Mouse (Mus musculus) ovary, postnatal 36 days (tissue): ENCODE measurements around the gene Tmem131l.
"Not testable (repeated sequence)": the region's sequence is repeated elsewhere in the genome, so short reads cannot be mapped to it uniquely, and the experiment has no call there.

Experiments used
- DNase-seq: peaks from one replicate; pipeline ENCODE4 v3.0.0; 2022; ENCODE audit warnings: low spot score, mixed read lengths

Tmem131l gene

DNA sequence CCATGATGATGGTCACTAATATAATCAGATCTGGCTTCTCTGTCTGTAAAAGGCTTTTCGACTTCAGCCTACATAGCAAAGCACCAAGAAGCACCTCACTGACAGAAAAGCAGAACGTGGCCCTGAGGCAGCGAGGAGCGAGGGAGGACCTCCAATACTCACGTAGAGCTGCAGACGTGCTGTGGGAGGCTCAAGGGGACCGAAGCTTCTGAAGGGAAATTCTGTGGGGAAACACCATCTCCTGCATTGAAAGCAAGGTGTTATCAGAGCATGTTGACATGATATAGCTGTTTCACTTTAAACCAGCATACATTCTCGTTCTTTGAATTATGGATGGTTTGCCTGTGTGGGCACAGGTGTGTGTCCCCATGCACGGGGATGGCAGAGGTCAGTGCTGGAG, 133.8 kb downstream of the Tmem131l start:
- DNase-seq = no peak

DNA sequence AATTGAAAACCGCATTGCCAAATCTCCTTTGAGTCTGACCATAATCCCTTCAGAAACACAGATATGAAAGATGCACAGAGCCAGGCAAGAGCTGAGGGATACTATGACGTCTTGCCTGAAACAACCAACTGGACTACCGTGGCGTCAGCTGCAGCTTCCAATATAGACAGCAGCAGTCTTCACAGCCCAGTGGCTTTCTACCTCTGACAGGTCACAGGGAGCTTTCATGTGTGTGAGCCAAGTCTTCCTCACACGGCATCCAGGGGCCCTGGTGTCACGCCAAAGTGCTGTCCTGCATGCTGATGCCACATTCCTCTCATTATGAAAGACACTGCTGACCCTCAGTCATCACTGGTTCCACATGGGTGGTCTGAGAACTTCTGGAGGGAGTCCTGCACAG, 134.8 kb downstream of the Tmem131l start:
- no peak for DNase-seq

DNA sequence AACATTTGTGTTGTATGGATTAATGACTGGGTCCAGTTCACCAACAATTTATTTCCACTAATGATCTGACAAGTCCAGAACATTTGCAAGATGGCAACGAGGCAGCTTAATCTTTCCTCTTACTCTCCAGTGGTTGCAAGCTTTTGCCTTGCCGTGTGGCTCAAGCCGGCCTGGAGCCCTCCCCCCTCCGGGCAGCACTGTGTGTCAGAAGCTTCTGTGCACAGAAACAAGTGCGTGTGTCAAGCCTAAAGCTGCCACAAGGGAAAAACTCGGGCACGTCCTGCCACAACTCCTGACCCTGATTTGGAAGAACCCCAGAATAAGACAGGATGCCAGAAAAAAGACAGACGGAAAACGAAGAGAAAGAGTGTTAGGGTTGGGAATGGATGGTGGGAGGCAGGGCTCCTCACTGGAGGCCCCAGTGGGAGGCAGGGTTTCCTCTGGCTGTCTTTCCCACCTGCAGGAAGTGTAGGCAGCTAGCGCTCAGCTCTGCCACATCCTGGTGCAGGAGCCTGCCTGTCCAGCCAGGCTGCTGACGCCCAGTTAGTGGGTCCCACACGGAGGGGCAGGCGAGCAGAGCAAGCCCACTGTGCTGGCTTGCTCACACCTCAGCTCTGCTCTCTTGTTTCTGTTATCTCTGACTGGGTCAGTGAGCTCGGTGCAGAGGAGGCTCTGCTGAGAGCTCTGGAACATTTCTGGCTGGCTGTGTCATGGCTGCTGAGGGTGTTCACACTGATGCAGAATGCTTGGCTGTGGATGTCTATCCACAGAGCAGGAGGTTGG, 135.6 kb downstream of the Tmem131l start:
- DNase-seq = no peak

DNA sequence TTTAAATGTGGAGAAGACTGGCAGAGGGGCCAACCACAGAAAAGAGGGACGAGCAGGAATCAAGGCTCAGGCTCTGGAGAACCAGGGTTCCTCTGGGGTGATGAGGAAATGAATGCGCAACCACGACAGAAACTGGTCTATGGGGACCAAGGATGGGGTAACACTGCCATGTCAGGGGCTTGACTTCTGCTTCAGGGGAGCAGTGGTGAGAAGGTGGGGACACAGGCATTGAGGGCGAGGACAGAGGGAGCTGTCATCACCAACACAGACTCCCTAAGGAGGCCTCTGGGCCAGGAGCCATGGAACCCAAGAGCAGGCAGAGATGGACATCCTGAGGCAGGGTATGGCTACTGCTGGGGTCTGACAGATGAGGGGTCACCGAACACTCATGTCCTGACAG, 137.0 kb downstream of the Tmem131l start:
- DNase-seq = no peak

DNA sequence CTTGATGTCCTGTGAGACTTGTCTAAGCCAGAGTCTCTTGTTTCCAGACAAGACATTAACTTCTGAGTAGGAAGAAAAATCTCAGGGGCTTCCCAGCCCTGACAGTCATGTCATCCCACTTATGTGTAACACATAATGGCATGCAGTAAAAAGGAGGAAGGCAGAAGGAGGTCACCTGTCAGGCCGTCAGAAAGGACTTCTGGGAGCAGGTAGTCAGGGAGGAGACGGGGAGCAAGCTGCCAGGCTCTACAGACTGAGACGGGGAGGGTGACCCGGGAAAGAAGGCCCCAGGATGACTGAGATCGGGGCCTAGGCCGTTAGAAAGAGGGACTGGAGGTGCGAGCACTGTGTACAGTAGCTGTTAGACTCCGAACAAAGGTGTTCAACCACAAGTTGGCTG, 137.5 kb downstream of the Tmem131l start:
- no peak for DNase-seq

DNA sequence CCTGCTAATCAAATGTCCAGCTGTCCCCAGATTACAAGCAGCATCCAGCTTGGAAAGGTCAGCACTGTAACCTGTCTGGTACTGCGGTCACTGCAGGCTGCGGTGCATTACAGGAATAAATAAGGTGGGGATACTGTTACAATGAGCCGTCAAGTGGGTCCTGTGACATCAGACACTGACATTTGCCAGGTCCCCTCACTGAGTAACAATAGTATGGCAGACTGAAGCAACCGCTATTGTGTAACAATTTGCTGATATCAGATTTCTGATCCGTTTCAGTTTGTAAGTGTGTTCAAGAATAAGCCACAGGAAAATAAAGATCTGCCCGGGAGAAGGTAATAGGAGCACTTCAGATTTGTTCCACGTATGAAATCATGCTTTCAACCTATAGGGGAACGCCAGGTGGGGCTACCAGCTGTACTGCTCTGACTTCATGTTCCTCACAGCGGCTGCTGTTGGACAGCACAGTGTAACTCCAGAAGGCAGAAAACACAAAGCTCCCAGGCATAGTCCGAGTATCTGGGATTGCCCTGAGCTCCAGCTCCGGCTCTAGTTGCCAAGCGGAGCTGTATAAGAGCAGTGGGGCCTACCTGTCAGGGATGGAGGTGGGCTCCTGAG, 139.1 kb downstream of the Tmem131l start:
- no peak for DNase-seq

DNA sequence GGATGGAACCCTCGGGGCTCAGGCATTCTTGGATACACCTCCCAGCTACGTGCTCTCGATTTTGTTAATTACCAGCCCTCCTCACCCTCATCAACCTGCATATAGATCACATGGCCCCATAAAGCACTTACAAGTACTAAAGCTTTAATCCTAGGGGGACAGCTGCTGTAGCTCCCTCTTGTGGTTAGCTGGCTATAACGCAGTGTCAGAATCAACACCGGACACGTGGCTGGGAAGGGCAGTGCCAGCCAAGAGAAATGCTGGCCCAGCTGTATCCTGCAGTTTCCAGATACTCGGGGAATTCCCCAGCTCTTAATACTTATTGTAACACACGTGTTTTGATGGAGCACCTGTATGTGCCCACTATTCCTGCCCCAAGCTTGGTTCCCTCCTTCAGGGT, 140.4 kb downstream of the Tmem131l start:
- DNase-seq = peak; percentile 62

DNA sequence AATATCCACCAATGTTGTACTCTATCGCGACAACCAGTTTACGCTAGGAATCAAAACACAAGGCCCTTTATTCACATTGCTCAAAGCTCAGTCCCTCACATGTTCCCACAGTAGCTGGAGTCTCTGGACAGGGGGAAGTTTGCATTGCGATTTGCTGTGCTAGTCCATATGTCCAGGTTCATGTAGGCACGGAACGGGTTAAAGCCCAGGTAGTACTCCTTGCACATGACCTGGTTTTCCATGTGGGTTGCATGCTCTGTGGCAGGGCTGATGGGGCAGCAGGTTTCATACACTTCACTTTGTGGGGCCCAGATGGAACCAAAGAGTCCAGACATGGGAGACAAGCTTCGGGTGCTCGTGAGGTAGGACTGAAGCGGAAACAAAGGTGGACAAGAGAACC, 141.7 kb downstream of the Tmem131l start:
- DNase-seq = no peak

DNA sequence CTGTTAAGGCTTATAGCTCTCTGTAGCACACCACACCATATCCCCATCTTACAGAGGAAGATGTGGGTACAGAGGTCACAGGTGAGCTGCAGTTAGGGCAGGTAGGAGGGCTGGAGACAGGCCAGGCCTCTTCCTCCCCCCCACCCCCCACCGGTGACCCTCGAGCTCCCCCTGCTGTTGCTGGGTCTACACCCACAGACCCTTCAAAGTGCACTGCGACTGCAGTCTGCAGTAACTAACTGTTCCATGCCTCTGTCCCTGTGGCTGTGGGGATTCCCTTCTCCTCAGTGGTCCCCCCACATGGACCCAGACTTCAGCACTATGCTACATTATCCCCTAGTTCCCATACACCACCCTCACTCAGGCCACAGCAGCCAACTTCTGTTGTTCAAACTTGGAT, 144.2 kb downstream of the Tmem131l start:
- DNase-seq = no peak

DNA sequence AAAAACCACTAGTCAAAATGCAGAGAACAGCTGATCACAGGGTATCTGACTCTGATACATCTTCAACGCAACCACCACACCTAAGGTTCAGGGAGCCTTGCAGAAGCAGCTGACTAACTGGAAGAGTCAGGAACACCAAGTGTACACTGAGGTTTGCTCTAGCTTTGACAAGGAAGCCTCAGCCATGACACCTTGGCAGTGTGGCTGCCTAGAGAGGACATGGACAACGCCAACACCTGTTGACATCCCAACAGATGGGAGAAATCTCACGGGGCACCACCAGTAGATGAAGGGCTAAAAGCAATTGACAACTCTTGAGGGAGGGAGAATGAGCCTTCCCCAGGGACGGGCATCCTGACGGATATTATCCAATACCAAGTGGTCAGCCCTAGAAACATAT, 144.9 kb downstream of the Tmem131l start:
- DNase-seq = no peak

DNA sequence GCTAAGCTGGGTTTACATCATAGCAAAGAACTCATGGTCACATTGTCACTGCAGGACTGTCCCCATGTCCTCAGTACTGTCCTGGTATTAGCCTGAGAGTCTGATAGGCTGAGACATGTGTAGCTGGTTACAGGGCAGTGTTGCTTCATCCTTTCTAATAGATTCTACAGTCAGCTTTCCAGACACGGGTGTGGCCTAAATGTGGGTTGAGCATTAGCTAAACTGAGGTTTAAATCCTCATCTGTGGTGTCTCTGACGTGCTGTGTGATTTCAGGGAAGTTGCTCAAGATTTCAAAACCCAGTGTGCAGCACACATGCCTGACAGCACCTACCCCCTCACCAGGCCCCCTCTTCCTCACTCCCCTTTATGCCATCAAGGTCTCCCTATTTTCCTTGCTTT, 154.8 kb downstream of the Tmem131l start:
- DNase-seq = no peak

DNA sequence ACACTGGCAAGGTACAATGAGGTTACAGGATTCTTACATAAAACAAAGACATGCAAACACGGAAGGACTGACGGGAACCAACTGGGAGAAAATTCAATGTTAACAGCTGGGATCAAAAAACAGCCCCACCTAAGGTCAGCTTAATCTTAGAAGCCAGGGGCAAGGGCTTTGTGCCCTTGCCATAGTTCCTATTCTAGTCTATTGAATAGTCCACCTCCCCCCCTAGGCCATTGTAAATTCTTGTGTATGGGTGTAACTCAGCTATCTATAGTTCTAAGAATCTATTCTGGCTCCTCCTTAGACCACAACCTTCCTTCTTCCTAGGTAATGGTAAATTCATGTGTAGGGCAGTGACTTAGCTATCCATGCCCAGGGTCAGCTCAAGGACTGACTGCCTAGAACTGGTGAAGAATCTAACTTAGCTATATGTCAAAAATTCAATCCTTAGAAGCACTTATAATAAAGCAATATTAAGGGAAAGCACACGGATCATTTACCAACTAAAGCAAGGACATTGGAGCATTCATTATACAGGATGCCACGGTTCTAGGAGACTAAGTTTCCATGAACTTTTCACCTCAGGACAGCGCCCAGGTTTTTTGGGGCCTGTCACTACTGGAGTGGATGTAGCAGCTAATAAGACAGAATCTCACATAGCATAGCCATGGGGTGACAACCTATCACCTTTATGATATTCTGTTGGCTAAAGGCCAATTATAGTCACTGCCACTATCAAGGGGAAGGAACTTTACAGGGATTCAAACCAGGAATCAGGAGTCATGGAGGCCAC, 160.5 kb downstream of the Tmem131l start:
- not testable (repeated sequence) for DNase-seq

DNA sequence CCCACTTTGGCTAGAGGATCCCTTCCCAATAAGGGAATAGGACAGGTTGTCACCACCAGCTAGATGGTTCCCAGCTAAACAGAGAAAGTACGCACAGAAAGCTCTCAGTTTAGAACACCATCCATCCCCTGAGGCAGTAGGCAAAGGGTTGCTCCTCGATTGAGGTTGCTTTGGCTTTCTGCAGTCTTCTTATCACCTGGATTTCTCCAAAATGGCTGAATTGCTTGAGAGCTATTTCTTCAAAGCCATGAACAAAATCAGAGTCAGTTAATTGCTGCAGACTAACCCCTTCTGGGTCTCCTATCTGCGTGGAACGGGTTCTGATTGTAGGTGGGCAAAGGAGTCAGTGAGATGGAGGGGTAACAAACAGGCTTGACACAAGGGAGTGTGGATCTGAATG, 161.2 kb downstream of the Tmem131l start:
- no peak for DNase-seq

DNA sequence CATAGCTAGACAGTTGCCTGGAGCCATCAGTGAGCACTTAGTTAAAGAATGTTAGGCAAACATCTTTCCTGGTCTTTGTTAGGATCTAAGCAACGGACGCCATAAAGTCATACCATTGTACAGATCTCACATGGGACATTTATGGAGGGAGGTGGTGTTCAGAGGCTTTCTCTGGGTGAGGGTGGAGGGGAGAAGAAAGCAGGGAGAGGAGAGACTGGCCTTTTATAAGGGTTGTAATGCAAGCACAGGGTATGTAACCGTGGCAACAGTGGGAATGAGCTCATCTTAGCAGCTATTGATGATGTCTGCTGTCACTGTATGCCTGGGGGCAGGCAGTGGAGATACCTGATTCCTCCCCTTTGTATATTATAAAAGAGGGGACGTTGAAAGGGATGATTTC, 163.7 kb downstream of the Tmem131l start:
- no peak for DNase-seq

DNA sequence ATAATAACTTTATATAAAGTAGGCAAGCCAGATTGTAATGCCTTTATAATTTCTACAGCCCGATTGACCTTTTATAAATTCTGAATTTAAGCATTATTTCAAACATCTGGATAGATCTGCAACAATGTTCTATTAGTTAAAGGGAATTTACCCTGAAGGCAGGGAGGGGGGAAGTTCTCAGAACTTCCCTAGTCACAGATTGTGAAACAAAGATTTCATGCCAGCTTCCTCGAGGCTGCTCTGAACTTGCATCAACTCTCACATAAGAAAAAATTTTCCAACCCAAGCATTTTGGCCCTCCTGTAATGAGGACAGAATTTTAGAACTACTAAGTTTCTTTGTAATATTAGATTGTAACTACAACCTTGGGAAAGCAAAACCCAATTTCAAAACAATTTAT, 164.9 kb downstream of the Tmem131l start:
- DNase-seq = not testable (repeated sequence)

DNA sequence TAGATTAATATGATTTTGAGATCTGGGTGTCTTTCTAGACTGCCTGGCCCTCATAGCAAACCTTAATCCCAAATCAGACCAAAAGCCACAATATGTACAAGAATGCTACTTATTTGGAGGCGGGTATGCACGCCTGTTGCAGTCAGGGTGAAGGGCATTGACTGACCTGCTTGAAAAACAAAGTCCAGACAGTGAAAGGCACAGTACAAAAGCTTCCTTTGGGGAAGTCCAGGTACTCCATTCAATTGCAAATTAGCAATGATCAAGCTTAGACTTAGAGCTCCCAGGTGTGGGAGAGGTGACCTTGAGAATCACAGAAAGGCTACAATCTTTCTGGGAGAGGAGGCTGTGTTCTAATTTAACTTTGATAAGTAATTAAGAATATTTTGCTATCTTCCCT, 167.1 kb downstream of the Tmem131l start:
- DNase-seq = not testable (repeated sequence)

DNA sequence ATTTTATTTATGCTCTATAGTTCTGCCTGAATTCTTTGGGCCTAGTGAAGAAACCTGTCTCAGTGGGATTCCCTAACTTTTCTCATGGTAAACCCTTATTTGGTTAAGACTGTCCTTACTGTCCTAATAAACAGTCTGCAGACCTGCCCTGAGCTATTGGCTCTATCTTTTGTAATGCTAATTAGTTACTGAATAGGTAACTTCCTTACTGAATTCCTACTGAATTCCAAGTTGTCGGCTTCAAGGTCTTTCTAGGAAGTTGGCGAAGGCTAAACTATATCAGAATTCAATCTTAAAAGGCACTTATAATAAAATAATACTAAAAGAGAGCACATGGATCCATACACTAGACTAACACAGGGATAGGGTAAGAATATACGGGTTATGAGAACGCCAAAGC, 168.0 kb downstream of the Tmem131l start:
- DNase-seq = not testable (repeated sequence)

DNA sequence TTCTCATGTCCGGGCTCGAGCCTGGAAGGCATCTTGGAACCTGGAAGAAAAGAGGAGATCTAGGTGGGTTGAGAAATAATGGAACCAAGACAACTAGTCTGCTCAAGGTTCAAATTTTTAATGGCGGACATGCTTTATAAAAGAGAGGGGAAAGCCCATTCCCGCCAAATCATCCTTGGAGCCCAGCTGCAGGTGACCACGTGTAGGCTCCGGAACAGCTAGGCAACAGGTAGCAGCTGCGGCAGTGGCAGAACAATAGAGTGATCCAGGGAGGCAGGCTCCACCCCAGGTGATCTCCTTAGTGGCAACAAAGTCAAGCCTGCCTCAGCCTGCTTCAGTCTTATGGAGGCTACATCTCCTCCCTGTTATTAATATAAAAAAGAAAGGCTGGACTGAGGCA, 168.4 kb downstream of the Tmem131l start:
- not testable (repeated sequence) for DNase-seq

DNA sequence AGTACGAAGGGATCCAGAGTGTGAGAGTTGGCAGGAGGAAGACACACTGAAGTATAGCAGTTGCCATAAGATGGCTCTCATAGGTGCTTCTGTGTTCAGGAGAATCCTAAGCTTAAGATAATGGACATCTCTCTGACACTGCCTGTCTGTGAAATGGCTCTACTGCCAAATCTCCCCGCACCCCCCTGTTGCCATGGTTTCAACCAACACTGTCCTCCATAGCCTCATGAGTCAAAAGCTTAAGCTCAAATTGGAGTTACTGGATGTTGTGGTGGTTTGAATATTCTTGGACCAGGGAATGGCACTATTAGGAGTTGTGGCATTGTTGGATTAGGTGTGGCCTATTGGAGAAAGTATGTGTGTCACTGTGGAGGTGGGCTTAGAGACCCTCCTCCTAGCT, 170.2 kb downstream of the Tmem131l start:
- DNase-seq = no peak

DNA sequence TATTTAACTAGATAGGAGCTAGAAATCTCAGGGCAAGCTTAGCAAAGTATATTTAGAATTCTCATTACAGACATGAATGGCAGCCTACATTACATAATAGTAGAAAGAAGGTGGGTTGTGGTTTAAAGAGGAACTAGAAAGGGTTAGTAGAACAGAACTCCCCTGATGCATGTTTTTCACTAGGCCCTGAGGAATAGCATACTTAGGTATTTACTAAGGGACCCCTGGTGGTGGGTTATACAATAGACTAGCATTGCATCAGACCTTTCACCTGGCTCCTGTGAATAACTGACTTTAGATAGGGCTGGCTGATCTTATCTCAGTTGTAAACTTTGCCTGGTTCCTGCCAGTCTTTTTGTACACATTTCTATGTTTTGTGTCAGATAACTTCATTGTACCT, 172.9 kb downstream of the Tmem131l start:
- DNase-seq = not testable (repeated sequence)

DNA sequence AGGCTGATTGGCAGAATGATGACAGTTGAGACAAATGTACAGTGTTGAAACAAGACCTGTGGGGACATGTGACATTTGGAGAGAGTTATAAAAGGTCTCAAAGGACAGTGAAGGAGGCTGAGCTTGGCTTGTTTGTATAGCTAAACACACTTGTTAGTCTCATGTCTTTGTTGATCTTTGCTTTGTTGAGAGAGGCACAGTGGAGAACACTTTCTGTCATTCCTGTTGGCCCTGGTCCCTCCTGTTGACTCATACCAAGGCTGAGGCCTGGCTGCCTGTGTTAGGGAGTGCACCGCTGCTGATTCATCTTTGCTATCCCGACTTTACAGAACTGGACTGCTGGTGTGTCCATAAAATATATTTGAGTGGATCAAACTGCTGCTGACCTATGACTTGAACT, 174.8 kb downstream of the Tmem131l start:
- no peak for DNase-seq

DNA sequence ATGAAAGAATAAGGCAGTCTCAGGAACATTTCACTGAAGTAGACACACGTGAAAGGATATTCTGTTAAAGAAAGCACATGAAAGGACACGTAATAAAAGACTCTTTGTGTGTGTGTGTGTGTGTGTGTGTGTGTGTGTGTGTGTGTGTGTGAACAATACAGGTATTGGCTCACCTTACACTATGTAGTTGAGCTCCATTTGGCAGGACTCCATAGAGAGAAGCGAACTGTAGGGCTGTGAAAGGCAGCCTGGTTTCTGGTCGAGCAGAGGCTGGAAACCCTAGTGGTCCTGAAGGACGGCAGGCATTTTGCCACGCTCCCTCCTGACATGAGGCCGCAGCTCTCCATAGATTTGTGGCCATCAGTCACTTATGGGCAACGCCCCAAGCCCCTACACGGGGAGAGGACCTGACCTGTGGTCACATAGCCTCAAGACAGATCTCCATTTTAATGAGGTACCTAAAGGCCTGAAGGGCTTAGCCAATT, 175.9 kb downstream of the Tmem131l start:
- no peak for DNase-seq

DNA sequence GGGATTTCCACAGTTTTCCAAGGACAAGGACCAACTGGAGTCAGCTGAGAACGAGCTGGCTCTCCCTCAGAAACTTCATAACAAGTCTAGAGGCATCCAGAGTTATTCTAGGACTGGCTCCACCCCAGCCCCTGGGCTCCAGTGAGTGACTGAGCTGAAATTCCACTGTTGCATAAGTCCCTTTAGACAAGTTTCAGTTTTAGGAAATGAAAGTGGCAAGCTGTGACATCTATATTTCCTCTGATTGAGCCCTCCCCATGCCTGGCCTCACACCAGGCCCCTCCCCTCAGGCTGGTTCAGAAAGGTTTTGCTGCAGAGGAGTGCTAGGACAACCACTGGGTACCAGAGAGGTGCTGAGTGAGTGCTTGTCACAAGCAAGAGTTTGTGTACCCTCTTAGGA, 177.0 kb downstream of the Tmem131l start:
- DNase-seq = peak; percentile 57
